Mouse (Mus musculus) liver, embryonic 18 days (tissue): ENCODE measurements around the gene Bcas2. TPM values are rescaled to one million over a fixed set of nuclear protein-coding genes. Genes with fewer than 3 reads are reported as not detected.

Experiments used
- polyA plus RNA-seq: library from polyadenylated mRNA; depleted of rRNA; stranded (reverse); fragments of >200 nt; gene quantifications from 2 replicates; pipeline ENCODE4 v1.2.3, GENCODE M21; 2012; rRNA removed

The Bcas2 gene
- 56.3 and 57.0 TPM in 2 replicates for polyA plus RNA-seq

GRCm38 (mm10) chr3:103171505-103172267 lies at the start of gene Bcas2:
Bcas2 (plus strand) TSS chr3:103171655.

Other genes with a start within 250 kb of the Bcas2 start
- gene Sycp1, start 235.6 kb upstream of the Bcas2 start, polyA plus RNA-seq = 0.05 and 0.13 TPM in 2 replicates
- 4.2 and 4.7 TPM in 2 replicates for gene Nr1h5, start 207.5 kb upstream of the Bcas2 start, polyA plus RNA-seq
- gene Sike1, start 175.9 kb upstream of the Bcas2 start, polyA plus RNA-seq = 9.0 and 10.1 TPM in 2 replicates
- gene Csde1, start 151.2 kb upstream of the Bcas2 start, polyA plus RNA-seq = 29.2 and 29.7 TPM in 2 replicates
- 18.4 and 19.1 TPM in 2 replicates for gene Nras, start 113.4 kb upstream of the Bcas2 start, polyA plus RNA-seq
- 0.03 and 0.05 TPM in 2 replicates for gene Ampd1, start 97.6 kb upstream of the Bcas2 start, polyA plus RNA-seq
- 2.8 and 2.9 TPM in 2 replicates for gene Dennd2c, start 69.1 kb upstream of the Bcas2 start, polyA plus RNA-seq
- 4.8 TPM in 2 replicates for gene Trim33, start 107.6 kb downstream of the Bcas2 start, polyA plus RNA-seq